Mouse (Mus musculus) hindbrain, embryonic 10.5 days (tissue): Measurements from ENCODE around the gene Lrfn4. TPM values are rescaled to one million over a fixed set of nuclear protein-coding genes. Genes with fewer than 3 reads are reported as not detected.

ENCODE experiments used
- DNase-seq: peaks from one replicate; pipeline ENCODE4 v3.0.0-alpha.2; 2017; ENCODE audit warnings: low spot score
- H3K27ac ChIP-seq: fragments of 300-500 bp; sonication (generic); 2 replicates; pipeline ENCODE4 v1.5.1; 2016; ENCODE audit warnings: mild to moderate bottlenecking, moderate library complexity
- H3K27me3 ChIP-seq: fragments of 300-500 bp; sonication (generic); 2 replicates; pipeline ENCODE4 v1.6.1; 2016; ENCODE audit warnings: mild to moderate bottlenecking; ENCODE audit not compliant: poor library complexity, insufficient read depth, severe bottlenecking
- H3K36me3 ChIP-seq: fragments of 300-500 bp; sonication (generic); 2 replicates; pipeline ENCODE4 v1.6.1; 2016; ENCODE audit warnings: mild to moderate bottlenecking, moderate library complexity
- H3K4me1 ChIP-seq: fragments of 300-500 bp; sonication (generic); replicated peaks from 2 replicates; pipeline ENCODE4 v1.6.1; 2016; ENCODE audit warnings: mild to moderate bottlenecking
- H3K4me3 ChIP-seq: fragments of 300-500 bp; sonication (generic); 2 replicates; pipeline ENCODE4 v1.5.1; 2016; ENCODE audit warnings: mild to moderate bottlenecking, moderate library complexity
- H3K9me3 ChIP-seq: fragments of 300-500 bp; sonication (generic); 2 replicates; pipeline ENCODE4 v1.6.1; 2016; ENCODE audit warnings: mild to moderate bottlenecking, moderate library complexity
- WGBS: fragments of 180-500 bp; shearing (Covaris S2); methylation state at CpG from one replicate; pipeline ENCODE4 v1.1.7; 2016; 5-methylcytosine and 5-hydroxymethylcytosine counted together
- polyA plus RNA-seq: library from polyadenylated mRNA; unstranded; fragments of >200 nt; fragmentation: Nextera tagmentation; extraction: Ambion mirVana; gene quantifications from 2 replicates; pipeline ENCODE4 v1.2.1, GENCODE M21; 2016

Gene Lrfn4
- polyA plus RNA-seq, 1 experiment from 2014 or later, result 8.2 TPM

DNA sequence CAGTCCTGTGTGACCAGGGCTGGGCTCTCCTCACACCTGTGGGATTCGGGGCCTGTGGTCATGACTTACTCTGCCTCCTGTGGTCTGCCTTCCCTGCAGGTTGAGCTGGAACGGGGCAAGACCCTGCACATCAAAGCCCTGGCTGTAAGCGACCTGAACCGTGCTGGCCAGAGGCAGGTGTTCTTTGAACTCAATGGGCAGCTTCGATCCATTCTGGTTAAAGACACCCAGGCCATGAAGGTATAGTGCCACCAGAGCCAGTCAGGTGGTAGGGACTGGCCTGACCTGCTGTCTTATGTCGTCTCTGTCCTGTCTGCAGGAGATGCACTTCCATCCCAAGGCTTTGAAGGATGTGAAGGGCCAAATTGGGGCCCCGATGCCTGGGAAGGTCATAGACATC is 5.3 kb upstream of the Lrfn4 start:
- Histone ChIP-seq H3K4me3 (no peak overlapping the region), H3K27ac (no peak overlapping the region), H3K4me1 (peaks cover 39% of the 10 kb centered on the region), H3K36me3 (peaks cover 41% of the 10 kb centered on the region), H3K9me3 (no peaks in the 10 kb centered on the region), H3K27me3 (peaks cover 15% of the 10 kb centered on the region; the same call in 1 of the 2 replicates)
- DNase-seq, result no peak
- 92% methylated on average over 7 of the region's 7 CpGs for WGBS

DNA sequence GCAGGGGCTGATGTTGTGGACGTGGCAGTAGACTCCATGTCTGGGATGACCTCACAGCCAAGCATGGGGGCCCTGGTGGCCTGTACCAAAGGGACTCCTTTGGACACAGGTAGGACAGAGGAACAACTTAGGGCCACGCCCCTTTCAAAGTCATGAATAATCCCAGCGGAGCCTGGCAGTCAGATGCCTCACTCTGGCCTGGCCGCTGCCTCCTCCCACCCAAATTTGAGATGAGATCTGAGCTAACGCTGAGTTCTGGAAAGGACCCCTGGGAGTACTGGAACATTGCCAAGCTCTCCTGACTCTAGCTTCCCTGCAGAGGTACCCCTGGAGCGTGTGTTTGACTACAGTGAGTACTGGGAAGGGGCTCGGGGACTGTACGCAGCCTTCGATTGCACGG is 4.0 kb upstream of the Lrfn4 start:
- no peak for DNase-seq
- Histone ChIP-seq H3K4me3 (no peak overlapping the region), H3K36me3 (peaks cover 41% of the 10 kb centered on the region), H3K4me1 (peaks cover 37% of the 10 kb centered on the region), H3K9me3 (no peaks in the 10 kb centered on the region), H3K27me3 (peaks cover 15% of the 10 kb centered on the region; the same call in 1 of the 2 replicates), H3K27ac (no peak overlapping the region)
- 88% methylated on average over 10 of the region's 10 CpGs for WGBS

DNA sequence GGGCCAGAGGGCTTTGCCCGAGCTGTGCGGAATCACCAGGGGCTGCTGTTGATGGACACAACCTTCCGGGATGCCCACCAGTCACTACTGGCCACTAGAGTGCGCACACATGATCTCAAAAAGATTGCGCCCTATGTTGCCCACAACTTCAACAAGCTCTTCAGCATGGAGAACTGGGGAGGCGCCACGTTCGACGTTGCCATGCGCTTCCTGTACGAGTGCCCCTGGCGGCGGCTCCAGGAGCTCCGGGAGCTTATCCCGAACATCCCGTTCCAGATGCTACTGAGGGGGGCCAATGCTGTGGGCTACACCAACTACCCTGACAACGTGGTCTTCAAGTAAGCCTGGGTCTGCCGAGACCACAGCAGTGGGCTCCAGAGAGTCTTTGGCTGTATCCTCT is 2.7 kb upstream of the Lrfn4 start:
- no peak overlapping the region for H3K4me3 ChIP-seq
- peaks cover 45% of the 10 kb centered on the region for H3K36me3 ChIP-seq
- H3K4me1 ChIP-seq, result peaks cover 40% of the 10 kb centered on the region
- no peaks in the 10 kb centered on the region for H3K9me3 ChIP-seq
- H3K27ac ChIP-seq, result no peak overlapping the region
- 28% methylated on average over 18 of the region's 18 CpGs for WGBS
- peak; percentile 55 for DNase-seq
- H3K27me3 ChIP-seq, result peaks cover 15% of the 10 kb centered on the region; the same call in 1 of the 2 replicates

DNA sequence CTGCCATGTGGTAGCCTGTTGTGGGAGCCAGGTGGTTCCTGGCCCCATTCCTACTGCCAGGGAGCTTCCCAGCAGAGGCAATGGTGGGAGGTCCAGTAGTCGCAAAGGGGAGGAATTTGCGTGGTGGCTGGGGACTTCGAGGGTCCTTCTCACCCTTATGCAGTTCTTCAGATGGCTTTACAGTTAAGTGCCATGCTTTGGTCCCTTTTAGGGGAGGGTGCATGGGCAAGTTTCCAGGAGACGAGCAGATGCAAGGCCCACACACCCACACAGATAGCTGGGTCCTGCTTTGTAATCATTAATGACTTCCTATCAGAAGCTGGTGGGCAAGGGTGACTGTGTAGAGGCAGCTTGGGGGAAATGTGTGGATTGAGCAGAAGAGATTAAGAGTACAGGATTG is 1.1 kb upstream of the Lrfn4 start:
- Histone ChIP-seq H3K9me3 (no peaks in the 10 kb centered on the region), H3K4me1 (peaks cover 53% of the 10 kb centered on the region), H3K4me3 (peak overlapping the region; percentile 79; the same call in 1 of the 2 replicates), H3K27me3 (peaks cover 15% of the 10 kb centered on the region; the same call in 1 of the 2 replicates), H3K27ac (peak overlapping the region; percentile 98; the same call in 1 of the 2 replicates), H3K36me3 (peaks cover 45% of the 10 kb centered on the region)
- 45% methylated on average over 4 of the region's 4 CpGs for WGBS
- no peak for DNase-seq

DNA sequence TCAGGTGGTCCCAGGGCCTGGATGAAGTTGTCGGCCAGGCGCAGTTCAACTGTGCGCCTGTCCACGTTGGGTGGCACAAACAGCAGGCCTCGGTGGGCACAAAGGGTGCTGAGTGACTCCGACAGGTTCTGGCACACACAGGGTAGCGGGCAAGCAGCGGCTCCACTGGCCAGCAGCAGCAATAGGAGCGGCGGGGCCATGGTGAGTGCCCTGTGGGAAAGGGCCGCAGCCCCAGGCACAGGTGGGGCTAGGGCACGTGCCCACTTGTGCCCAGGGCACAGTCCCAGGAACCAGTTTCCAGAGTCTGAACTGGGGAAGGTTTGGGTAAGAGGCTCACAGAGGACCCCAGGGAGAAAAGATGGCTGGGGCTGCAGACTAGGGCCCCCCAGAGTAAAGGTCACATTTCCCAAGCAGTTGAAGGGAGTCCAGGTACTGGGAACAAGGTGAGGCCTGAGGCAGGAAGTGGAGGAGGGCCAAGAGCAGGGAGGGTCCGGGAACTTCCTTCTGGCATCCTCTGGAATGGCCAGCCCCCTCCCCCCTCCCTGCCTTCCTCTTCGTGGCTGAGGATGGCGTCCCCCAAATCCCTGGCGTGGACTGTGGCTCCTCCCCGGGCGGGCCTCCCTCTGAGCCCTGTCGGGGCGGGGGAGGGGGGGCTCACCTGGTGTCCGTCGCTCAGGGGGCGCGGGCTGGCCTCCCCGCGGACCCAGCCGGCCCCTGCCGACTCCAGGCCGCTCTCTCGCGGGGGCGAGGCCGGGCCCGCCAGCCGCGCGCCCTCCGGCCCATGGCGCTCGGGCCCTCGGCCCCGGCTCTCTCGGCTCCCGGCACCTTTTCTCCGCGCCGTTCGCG is 939 bp downstream of the Lrfn4 start:
- peak overlapping the region; percentile 98 for H3K27ac ChIP-seq
- H3K9me3 ChIP-seq, result no peaks in the 10 kb centered on the region
- peak overlapping the region; percentile 79 for H3K4me3 ChIP-seq
- DNase-seq, result peak; percentile 54
- peaks cover 53% of the 10 kb centered on the region for H3K4me1 ChIP-seq
- 16% methylated on average over 49 of the region's 49 CpGs for WGBS
- peaks cover 15% of the 10 kb centered on the region; the same call in 1 of the 2 replicates for H3K27me3 ChIP-seq
- peaks cover 42% of the 10 kb centered on the region for H3K36me3 ChIP-seq

DNA sequence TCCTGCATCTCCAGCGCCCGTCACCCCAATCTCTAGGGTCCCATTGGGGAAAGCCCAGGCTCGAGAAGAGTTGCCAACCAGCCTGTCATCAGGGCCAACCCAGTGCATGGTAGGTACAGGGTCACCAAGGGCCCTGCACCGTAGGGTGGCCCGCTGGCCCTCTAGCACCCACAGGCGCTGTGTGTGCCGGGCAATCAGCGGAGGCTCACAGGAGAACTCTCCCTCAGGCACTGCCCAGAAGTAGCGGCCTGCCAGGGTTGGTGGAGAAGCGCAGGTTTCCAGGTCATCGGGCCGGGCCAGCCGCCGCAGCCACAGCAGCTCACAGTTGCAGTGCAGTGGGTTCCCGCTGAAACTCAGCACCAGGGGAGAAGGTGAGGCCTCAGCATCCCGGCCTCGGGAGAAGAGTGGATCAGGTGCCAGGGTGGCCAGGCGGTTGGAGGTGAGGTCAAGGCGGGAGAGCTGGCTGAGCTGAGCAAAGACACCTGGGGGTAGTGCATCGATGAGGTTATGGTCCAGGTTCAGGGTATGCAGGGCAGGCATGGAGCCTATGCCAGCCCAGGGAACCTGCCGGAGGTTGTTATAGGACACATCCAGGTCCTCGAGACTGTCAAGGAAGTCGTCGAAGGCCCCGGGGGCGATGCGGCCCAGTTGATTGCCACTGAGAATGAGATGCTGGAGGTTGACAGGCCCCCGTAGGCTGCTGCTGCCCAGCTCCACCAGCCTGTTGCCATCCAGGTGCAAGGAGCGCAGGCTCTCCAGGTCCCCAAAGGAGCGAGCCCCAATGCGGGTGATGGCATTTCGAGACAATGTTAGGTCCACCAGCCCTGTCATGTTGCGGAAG is 1.8 kb downstream of the Lrfn4 start:
- Histone ChIP-seq H3K4me1 (peaks cover 52% of the 10 kb centered on the region), H3K4me3 (peak overlapping the region; percentile 79), H3K9me3 (no peaks in the 10 kb centered on the region), H3K27me3 (peaks cover 15% of the 10 kb centered on the region; the same call in 1 of the 2 replicates), H3K36me3 (peaks cover 42% of the 10 kb centered on the region), H3K27ac (peak overlapping the region; percentile 98; the same call in 1 of the 2 replicates)
- no peak for DNase-seq
- WGBS, result 92% methylated on average over 33 of the region's 33 CpGs

DNA sequence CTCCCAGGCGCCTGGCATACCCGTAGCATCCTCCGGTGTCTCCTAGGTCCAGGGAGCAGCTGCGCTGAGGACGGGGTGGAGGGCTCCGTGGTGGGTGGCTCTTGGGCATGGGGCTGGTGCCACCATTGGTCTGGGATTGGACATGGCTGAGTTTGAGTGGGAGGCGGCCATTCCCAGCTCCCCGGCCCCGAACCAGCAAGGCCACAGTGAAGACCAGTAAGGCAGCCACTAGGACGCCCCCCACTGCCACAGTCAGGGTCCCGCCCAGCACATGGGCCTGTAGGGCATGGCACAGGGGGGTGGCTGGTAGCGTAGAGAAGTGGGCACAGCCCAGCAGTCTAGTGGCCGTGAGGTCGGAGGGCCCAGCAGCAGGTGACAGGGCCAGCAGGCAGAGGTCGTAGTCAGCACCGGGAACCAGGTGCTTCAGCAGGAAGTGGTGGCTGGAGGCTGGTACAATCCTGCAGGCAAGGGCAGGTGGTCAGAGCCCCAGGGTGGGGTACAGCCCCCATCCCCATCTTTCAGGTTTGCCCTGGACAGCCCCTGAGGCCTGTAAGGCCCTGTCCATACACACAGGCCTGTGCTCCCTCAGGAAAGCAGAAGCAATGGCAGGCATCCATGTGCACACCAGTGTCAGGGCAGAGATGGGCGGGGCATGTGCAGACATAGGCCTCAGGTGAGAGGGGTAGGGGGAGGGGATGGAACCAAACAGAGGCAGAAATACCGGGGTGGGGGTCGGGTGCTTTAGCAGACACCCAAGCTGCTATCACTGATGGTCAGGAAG is 3.1 kb downstream of the Lrfn4 start:
- H3K9me3 ChIP-seq, result no peaks in the 10 kb centered on the region
- peaks cover 42% of the 10 kb centered on the region for H3K36me3 ChIP-seq
- H3K27ac ChIP-seq, result no peak overlapping the region
- 90% methylated on average over 19 of the region's 19 CpGs for WGBS
- peaks cover 8% of the 10 kb centered on the region; the same call in 1 of the 2 replicates for H3K27me3 ChIP-seq
- peaks cover 45% of the 10 kb centered on the region for H3K4me1 ChIP-seq
- no peak for DNase-seq
- no peak overlapping the region; the same call in 1 of the 2 replicates for H3K4me3 ChIP-seq

DNA sequence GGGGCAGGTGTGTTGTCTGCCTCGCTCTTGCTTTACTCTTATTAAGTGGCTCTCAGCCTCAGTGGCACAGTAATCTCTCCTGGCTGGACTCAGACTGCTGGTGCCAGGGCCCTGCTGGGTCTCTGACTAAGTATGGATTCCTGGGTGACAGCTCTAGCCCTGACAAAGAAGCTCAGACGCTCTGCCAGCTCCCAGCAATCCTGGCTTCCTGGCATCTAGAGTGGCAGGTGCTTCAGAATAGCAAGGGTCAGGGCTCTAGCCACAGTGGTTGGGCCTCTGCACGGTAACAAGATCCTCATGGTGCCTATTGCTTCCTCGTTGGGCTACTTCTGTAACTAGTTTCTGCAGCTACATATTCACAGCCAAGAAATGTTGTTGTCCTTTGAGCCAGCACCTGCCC is 5.4 kb downstream of the Lrfn4 start:
- Histone ChIP-seq H3K4me3 (no peak overlapping the region), H3K36me3 (peaks cover 42% of the 10 kb centered on the region), H3K9me3 (no peaks in the 10 kb centered on the region), H3K27me3 (no peaks in the 10 kb centered on the region), H3K4me1 (peaks cover 31% of the 10 kb centered on the region), H3K27ac (no peak overlapping the region)
- WGBS, result 71% methylated on average over 4 of the region's 4 CpGs
- DNase-seq, result no peak

DNA sequence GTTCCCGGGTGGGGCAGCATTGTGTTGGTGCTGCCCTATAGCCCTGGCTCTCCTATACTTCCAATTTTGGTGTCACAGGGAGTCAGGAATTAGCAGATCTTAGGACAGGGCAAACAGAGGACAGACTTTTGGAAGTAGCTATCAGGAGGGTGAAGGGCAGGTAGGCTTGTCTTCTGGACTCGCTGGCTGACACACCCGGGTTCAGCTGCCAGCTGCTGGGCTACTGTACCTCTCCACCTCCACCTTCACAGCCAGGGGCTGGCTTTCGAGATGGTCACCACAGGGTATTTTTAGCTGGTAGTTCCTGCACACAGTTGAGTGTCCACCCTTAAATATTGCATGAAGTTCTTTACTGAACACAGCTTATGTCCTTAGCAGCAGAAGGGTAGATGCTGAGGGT is 7.0 kb downstream of the Lrfn4 start:
- Histone ChIP-seq H3K4me3 (no peak overlapping the region), H3K36me3 (peaks cover 33% of the 10 kb centered on the region), H3K27me3 (no peaks in the 10 kb centered on the region), H3K9me3 (no peaks in the 10 kb centered on the region), H3K27ac (no peak overlapping the region), H3K4me1 (peaks cover 23% of the 10 kb centered on the region)
- WGBS, result 88% methylated on average over 4 of the region's 4 CpGs
- no peak for DNase-seq

DNA sequence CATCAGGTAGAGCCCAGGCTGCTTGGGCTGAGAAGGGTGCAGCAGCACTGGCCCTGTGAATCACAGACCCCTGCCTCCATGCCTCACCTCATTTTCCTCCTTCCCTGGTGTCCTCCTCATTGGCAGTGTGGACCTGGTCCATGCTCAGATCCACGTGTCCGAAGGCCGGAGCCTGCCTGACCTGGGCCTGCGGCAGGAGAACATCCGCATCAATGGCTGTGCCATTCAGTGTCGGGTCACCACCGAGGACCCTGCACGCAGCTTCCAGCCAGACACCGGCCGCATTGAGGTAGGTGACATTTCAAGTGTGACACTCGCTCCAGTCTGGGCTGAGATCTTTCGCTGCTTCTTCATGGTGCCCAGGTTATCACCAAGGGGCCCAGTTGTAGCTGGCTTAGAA is 8.1 kb downstream of the Lrfn4 start:
- peaks cover 12% of the 10 kb centered on the region for H3K4me1 ChIP-seq
- DNase-seq, result no peak
- H3K9me3 ChIP-seq, result no peaks in the 10 kb centered on the region
- WGBS, result 91% methylated on average over 12 of the region's 12 CpGs
- no peak overlapping the region for H3K4me3 ChIP-seq
- peaks cover 22% of the 10 kb centered on the region for H3K36me3 ChIP-seq
- H3K27ac ChIP-seq, result no peak overlapping the region
- peaks cover 2% of the 10 kb centered on the region; the same call in 1 of the 2 replicates for H3K27me3 ChIP-seq

DNA sequence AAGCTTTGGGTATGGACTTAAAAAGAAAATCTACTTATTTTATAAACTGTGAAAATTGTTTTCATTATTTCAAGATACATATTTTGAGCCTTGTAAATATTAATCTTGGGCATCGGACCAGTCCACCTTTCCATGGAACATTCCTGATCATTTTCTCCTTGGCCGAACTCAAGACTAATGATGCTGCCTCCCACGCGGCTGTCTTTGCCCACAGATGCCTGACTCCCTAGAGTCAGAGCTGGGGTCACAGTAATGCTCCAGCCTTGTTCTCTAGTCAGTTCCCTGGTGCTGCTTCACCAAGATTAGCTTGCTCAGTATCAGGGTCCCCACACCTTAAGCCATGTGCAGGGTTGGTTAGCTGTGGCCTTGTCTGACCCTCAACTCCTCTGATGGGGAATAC is 9.8 kb downstream of the Lrfn4 start:
- no peak overlapping the region for H3K4me3 ChIP-seq
- H3K36me3 ChIP-seq, result peaks cover 4% of the 10 kb centered on the region; the same call in 1 of the 2 replicates
- H3K9me3 ChIP-seq, result no peaks in the 10 kb centered on the region
- peaks cover 6% of the 10 kb centered on the region for H3K4me1 ChIP-seq
- H3K27me3 ChIP-seq, result peaks cover 5% of the 10 kb centered on the region; the same call in 1 of the 2 replicates
- DNase-seq, result no peak
- 92% methylated on average over 4 of the region's 4 CpGs for WGBS
- H3K27ac ChIP-seq, result no peak overlapping the region
